Mouse (Mus musculus) MEL (cell line): ENCODE measurements around the gene Ptcra. TPM values are rescaled to one million over a fixed set of nuclear protein-coding genes. Genes with fewer than 3 reads are reported as not detected.

Experiments
- DNase-seq: peaks from one replicate; pipeline ENCODE4 v3.0.0; 2011; ENCODE audit warnings: low read depth, low spot score
- H3K27ac ChIP-seq: 2 replicates; pipeline ENCODE4 v1.5.1; 2012; ENCODE audit warnings: low read depth, mild to moderate bottlenecking, control low read depth, low read length, moderate library complexity; ENCODE audit not compliant: control insufficient read depth
- H3K27me3 ChIP-seq, 2 experiments: fragments of 150-350 bp in 1 of 2; sonication (generic) in 1 of 2; 2 replicates each; pipeline ENCODE4 v1.6.1; 2012; ENCODE audit warnings: low read length in 2 of 2, mild to moderate bottlenecking in 2 of 2, improper control_type of control experiment in 1 of 2, moderate library complexity in 1 of 2; ENCODE audit not compliant: insufficient read depth in 2 of 2, control insufficient read depth in 1 of 2
- H3K36me3 ChIP-seq, 2 experiments: 2 replicates each; pipeline ENCODE4 v1.6.1; 2012 to 2014; ENCODE audit warnings: low read length in 2 of 2, improper control_type of control experiment in 1 of 2, inconsistent platforms in 1 of 2, mild to moderate bottlenecking in 1 of 2; ENCODE audit not compliant: insufficient read depth in 2 of 2, control insufficient read depth in 1 of 2
- H3K4me1 ChIP-seq, 2 experiments: fragments of 150-350 bp in 1 of 2; sonication (generic) in 1 of 2; 2 replicates each; pipeline ENCODE4 v1.6.1; 2012; ENCODE audit warnings: low read length in 2 of 2, improper control_type of control experiment in 1 of 2, mild to moderate bottlenecking in 1 of 2; ENCODE audit not compliant: insufficient read depth in 2 of 2, control insufficient read depth in 1 of 2
- H3K4me3 ChIP-seq, 2 experiments: fragments of 150-350 bp in 1 of 2; sonication (generic) in 1 of 2; 2 replicates each; pipeline ENCODE4 v1.5.1; 2012; ENCODE audit warnings: low read depth in 2 of 2, low read length in 2 of 2, mild to moderate bottlenecking in 2 of 2, moderate library complexity in 2 of 2, control low read depth in 1 of 2, improper control_type of control experiment in 1 of 2; ENCODE audit not compliant: control insufficient read depth in 1 of 2, insufficient read depth in 1 of 2
- H3K79me2 ChIP-seq: 2 replicates; pipeline ENCODE4 v1.6.1; 2012; ENCODE audit warnings: mild to moderate bottlenecking, low read length, moderate library complexity; ENCODE audit not compliant: control insufficient read depth, poor library complexity, insufficient read depth
- H3K9ac ChIP-seq: 2 replicates; pipeline ENCODE4 v1.6.1; 2012; ENCODE audit warnings: low read depth, mild to moderate bottlenecking, control low read depth, low read length, moderate library complexity; ENCODE audit not compliant: control insufficient read depth, poor library complexity, severe bottlenecking
- H3K9me3 ChIP-seq: fragments of 150-350 bp; sonication (generic); replicated peaks from 2 replicates; pipeline ENCODE4 v1.6.1; 2012; ENCODE audit warnings: mild to moderate bottlenecking, low read length, improper control_type of control experiment, moderate library complexity; ENCODE audit not compliant: insufficient read depth
- BHLHE40 ChIP-seq: IDR thresholded peaks from 2 replicates; pipeline ENCODE4 v1.6.1; 2012; ENCODE audit warnings: low read depth, mild to moderate bottlenecking, inconsistent platforms, low read length, improper control_type of control experiment, borderline replicate concordance
- CHD1 ChIP-seq: IDR thresholded peaks from 2 replicates; pipeline ENCODE4 v1.6.1; 2012; ENCODE audit warnings: low read depth, mild to moderate bottlenecking, inconsistent platforms, low read length, improper control_type of control experiment
- CTCF ChIP-seq, 3 experiments: IDR thresholded peaks in 2 of 3; conservative IDR thresholded peaks in 1 of 3; 2 replicates each; pipeline ENCODE4 v1.5.1; 2011 to 2012; ENCODE audit warnings: low read length in 3 of 3, low read depth in 2 of 3, mild to moderate bottlenecking in 2 of 3, improper control_type of control experiment in 1 of 3, inconsistent platforms in 1 of 3, mixed read lengths in 1 of 3, moderate library complexity in 1 of 3; ENCODE audit not compliant: control insufficient read depth in 1 of 3, insufficient read depth in 1 of 3, poor library complexity in 1 of 3, severe bottlenecking in 1 of 3
- E2F4 ChIP-seq: IDR thresholded peaks from 2 replicates; pipeline ENCODE4 v1.6.1; 2011; ENCODE audit warnings: low read depth, low read length, improper control_type of control experiment, borderline replicate concordance
- ELF1 ChIP-seq: IDR thresholded peaks from 2 replicates; pipeline ENCODE4 v1.6.1; 2014; ENCODE audit warnings: low read depth, mild to moderate bottlenecking, inconsistent platforms, low read length, improper control_type of control experiment, moderate library complexity
- ETS1 ChIP-seq: IDR thresholded peaks from 2 replicates; pipeline ENCODE4 v1.6.1; 2012; ENCODE audit warnings: low read depth, mild to moderate bottlenecking, inconsistent platforms, low read length, improper control_type of control experiment, moderate library complexity
- GABPA ChIP-seq: IDR thresholded peaks from 2 replicates; pipeline ENCODE4 v1.6.1; 2012; ENCODE audit warnings: low read depth, mild to moderate bottlenecking, inconsistent platforms, low read length, improper control_type of control experiment, moderate library complexity
- GATA1 ChIP-seq: IDR thresholded peaks from 2 replicates; pipeline ENCODE4 v1.6.1; 2011; ENCODE audit warnings: low read depth, low read length, improper control_type of control experiment
- HCFC1 ChIP-seq: IDR thresholded peaks from 2 replicates; pipeline ENCODE4 v1.6.1; 2012; ENCODE audit warnings: low read depth, mild to moderate bottlenecking, inconsistent platforms, low read length, improper control_type of control experiment, moderate library complexity
- JUND ChIP-seq: IDR thresholded peaks from 2 replicates; pipeline ENCODE4 v1.6.1; 2011; ENCODE audit warnings: low read depth, mild to moderate bottlenecking, improper control_type of control experiment, low read length
- KAT2A ChIP-seq: conservative IDR thresholded peaks from 2 replicates; pipeline ENCODE4 v1.6.1; 2012; ENCODE audit warnings: low read depth, low read length, improper control_type of control experiment, inconsistent platforms
- MAZ ChIP-seq: IDR thresholded peaks from 2 replicates; pipeline ENCODE4 v1.6.1; 2012; ENCODE audit warnings: low read depth, mild to moderate bottlenecking, inconsistent platforms, low read length, improper control_type of control experiment
- MEF2A ChIP-seq: IDR thresholded peaks from 2 replicates; pipeline ENCODE4 v1.6.1; 2014; ENCODE audit warnings: low read depth, mild to moderate bottlenecking, inconsistent platforms, low read length, improper control_type of control experiment; ENCODE audit not compliant: poor library complexity, insufficient replicate concordance, severe bottlenecking; ENCODE audit errors: extremely low read depth
- MYB ChIP-seq: IDR thresholded peaks from 2 replicates; pipeline ENCODE4 v1.6.1; 2011; ENCODE audit warnings: mild to moderate bottlenecking, low read depth, low read length, improper control_type of control experiment
- MYC ChIP-seq: IDR thresholded peaks from 2 replicates; pipeline ENCODE4 v1.6.1; 2011; ENCODE audit warnings: low read depth, mild to moderate bottlenecking, low read length, improper control_type of control experiment, moderate library complexity
- NELFE ChIP-seq: IDR thresholded peaks from 2 replicates; pipeline ENCODE4 v1.6.1; 2011; ENCODE audit warnings: low read depth, low read length, improper control_type of control experiment
- POLR2A ChIP-seq, 2 experiments: IDR thresholded peaks; 2 replicates each; pipeline ENCODE4 v1.6.1; 2011 to 2012; ENCODE audit warnings: low read length in 2 of 2, mild to moderate bottlenecking in 2 of 2, control low read depth in 1 of 2, improper control_type of control experiment in 1 of 2, low read depth in 1 of 2, moderate library complexity in 1 of 2; ENCODE audit not compliant: control insufficient read depth in 1 of 2, insufficient read depth in 1 of 2, poor library complexity in 1 of 2
- POLR2AphosphoS5 ChIP-seq: IDR thresholded peaks from 2 replicates; pipeline ENCODE4 v1.6.1; 2012; ENCODE audit warnings: low read depth, borderline replicate concordance, mild to moderate bottlenecking, inconsistent platforms, low read length, moderate library complexity, mixed read lengths
- RAD21 ChIP-seq: IDR thresholded peaks from 2 replicates; pipeline ENCODE4 v1.6.1; 2011; ENCODE audit warnings: mild to moderate bottlenecking, low read depth, low read length, improper control_type of control experiment
- SIN3A ChIP-seq: IDR thresholded peaks from 2 replicates; pipeline ENCODE4 v1.6.1; 2012; ENCODE audit warnings: low read length, improper control_type of control experiment, inconsistent platforms
- SMC3 ChIP-seq: IDR thresholded peaks from 2 replicates; pipeline ENCODE4 v1.6.1; 2011; ENCODE audit warnings: low read depth, low read length, improper control_type of control experiment
- TBP ChIP-seq: IDR thresholded peaks from 2 replicates; pipeline ENCODE4 v1.8.0; 2011; ENCODE audit warnings: low read depth, low read length, improper control_type of control experiment
- TCF12 ChIP-seq: IDR thresholded peaks from 2 replicates; pipeline ENCODE4 v1.6.1; 2014; ENCODE audit warnings: low read depth, mild to moderate bottlenecking, inconsistent platforms, low read length, improper control_type of control experiment, moderate library complexity
- UBTF ChIP-seq: IDR thresholded peaks from 2 replicates; pipeline ENCODE4 v1.6.1; 2012; ENCODE audit warnings: low read depth, mild to moderate bottlenecking, inconsistent platforms, low read length, improper control_type of control experiment, moderate library complexity, borderline replicate concordance; ENCODE audit not compliant: insufficient read depth
- USF1 ChIP-seq: IDR thresholded peaks from 2 replicates; pipeline ENCODE4 v1.6.1; 2014; ENCODE audit warnings: low read depth, mild to moderate bottlenecking, inconsistent platforms, low read length, improper control_type of control experiment, moderate library complexity
- ZNF384 ChIP-seq: IDR thresholded peaks from 2 replicates; pipeline ENCODE4 v1.6.1; 2012; ENCODE audit warnings: low read depth, mild to moderate bottlenecking, inconsistent platforms, low read length, improper control_type of control experiment
- polyA plus RNA-seq, 2 experiments: library from polyadenylated mRNA; stranded (reverse) in 1 of 2; unstranded in 1 of 2; fragments of >175 nt in 1 of 2; fragments of >200 nt in 1 of 2; gene quantifications; 2 replicates each; pipeline versions ENCODE4 v1.2.1 to v1.2.4; 2012; ENCODE audit warnings: low replicate concordance in 2 of 2, low read depth in 1 of 2; ENCODE audit not compliant: insufficient read length in 2 of 2, insufficient read depth in 1 of 2, missing spikeins in 1 of 2
- total RNA-seq: library from RNA; depleted of rRNA; stranded (reverse); fragments of 300-350 nt; gene quantifications from 2 replicates; pipeline ENCODE4 v1.2.3, GENCODE M21; 2012

Ptcra gene
- total and polyA plus RNA-seq, 3 experiments, result 1.7 to 1.8 TPM; not detected in 1

GRCm38 (mm10) chr17:46772404-46773277 is 9.1 kb upstream of the Ptcra start, which contains the start of gene 2310039H08Rik (continued):
- TF ChIP-seq ZNF384 (no peak), GABPA (no peak), CHD1 (peak; percentile 99), POLR2A (IDR thresholded peaks at IDR 0.05; ENCODE audit: control insufficient read depth in 1 of 2, insufficient read depth in 1 of 2, low read depth in 1 of 2, low read length in 2 of 2, poor library complexity in 1 of 2) (peak; percentile 67 to 93), RAD21 (no peak), POLR2AphosphoS5 (peak; percentile 46; the same call in 1 of the 2 replicates), NELFE (peak; percentile 92), TBP (peak; percentile 82), SIN3A (peak; percentile 92), MYB (no peak), ETS1 (no peak; the same call in 1 of the 2 replicates), BHLHE40 (peak; percentile 97)

GRCm38 (mm10) chr17:46772038-46772403 is 8.5 kb upstream of the Ptcra start:
- no peak for DNase-seq
- no peaks in the 10 kb centered on the region for H3K9me3 ChIP-seq
- peaks cover 0 to 7% of the 10 kb centered on the region in 2 experiments; a peak in 1 of 4 replicates for H3K4me1 ChIP-seq
- H3K27ac ChIP-seq, result peak overlapping the region; percentile 80
- peaks cover 10% of the 10 kb centered on the region for H3K79me2 ChIP-seq
- peak overlapping the region; percentile 69 to 91 for H3K4me3 ChIP-seq
- no peaks in the 10 kb centered on the region for H3K27me3 ChIP-seq
- peak; percentile 28; the same call in 1 of the 2 replicates for TF ChIP-seq ETS1
- TF ChIP-seq HCFC1, result no peak
- no peaks in the 10 kb centered on the region; a peak in 1 of 4 replicates for H3K36me3 ChIP-seq
- H3K9ac ChIP-seq, result peak overlapping the region; percentile 74

DNA sequence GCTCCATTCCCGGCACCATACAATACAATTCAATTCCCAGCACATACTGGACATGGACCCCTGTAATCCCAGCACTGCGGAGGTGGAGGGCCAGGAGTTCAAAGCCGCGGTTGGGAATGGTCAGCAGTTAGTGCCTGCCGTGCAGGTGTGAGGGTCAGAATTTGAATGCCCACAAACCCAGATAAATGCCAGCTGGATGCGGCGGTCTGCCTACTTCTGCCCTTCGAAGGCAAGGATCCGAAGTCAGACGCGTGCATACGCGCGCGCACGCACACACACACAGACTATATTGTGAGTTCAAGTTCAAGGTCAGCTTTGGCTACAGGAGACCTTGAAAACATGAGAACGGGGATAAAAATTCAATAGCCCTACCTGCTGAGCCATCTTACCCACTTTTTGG is 8.1 kb upstream of the Ptcra start:
- peak overlapping the region; percentile 80 for H3K27ac ChIP-seq
- H3K27me3 ChIP-seq, result no peaks in the 10 kb centered on the region
- H3K79me2 ChIP-seq, result peaks cover 10% of the 10 kb centered on the region
- H3K9ac ChIP-seq, result peak overlapping the region; percentile 74
- no peaks in the 10 kb centered on the region; a peak in 1 of 4 replicates for H3K36me3 ChIP-seq
- peak overlapping the region; percentile 69 to 91 for H3K4me3 ChIP-seq
- H3K4me1 ChIP-seq, result peaks cover 0 to 7% of the 10 kb centered on the region in 2 experiments; a peak in 1 of 4 replicates
- H3K9me3 ChIP-seq, result no peaks in the 10 kb centered on the region
- TF ChIP-seq USF1 (no peak), BHLHE40 (no peak), CTCF (IDR thresholded peaks at IDR 0.05 in 2 of 3, conservative IDR thresholded peaks at IDR 0.05 in 1 of 3; ENCODE audit: control insufficient read depth in 1 of 3, insufficient read depth in 1 of 3, low read depth in 2 of 3, low read length in 3 of 3, poor library complexity in 1 of 3, severe bottlenecking in 1 of 3) (no peak), MAZ (no peak), GATA1 (no peak), UBTF (no peak), SMC3 (no peak), ETS1 (no peak), POLR2A (IDR thresholded peaks at IDR 0.05; ENCODE audit: control insufficient read depth in 1 of 2, insufficient read depth in 1 of 2, low read depth in 1 of 2, low read length in 2 of 2, poor library complexity in 1 of 2) (no peak), TCF12 (no peak), ELF1 (no peak), RAD21 (no peak), MYC (no peak), KAT2A (no peak), MEF2A (no peak), E2F4 (no peak), GABPA (no peak), JUND (no peak)
- DNase-seq, result no peak
